Mouse (Mus musculus) stomach, embryonic 16.5 days (tissue): Measurements from ENCODE around the gene Nudt22. TPM values are rescaled to one million over a fixed set of nuclear protein-coding genes. Genes with fewer than 3 reads are reported as not detected.

ENCODE experiments used
- ATAC-seq: fragments of 200-750 bp; cut with Nextera tagmentation; 2 replicates; pipeline ENCODE4 v1.8.0; 2017; ENCODE audit warnings: moderate number of reproducible peaks, moderate TSS enrichment; ENCODE audit not compliant: insufficient read depth, low FRiP score
- H3K27ac ChIP-seq: fragments of 300-500 bp; sonication (generic); 2 replicates; pipeline ENCODE4 v1.5.1; 2014; ENCODE audit warnings: low read length
- H3K27me3 ChIP-seq: fragments of 300-500 bp; sonication (generic); 2 replicates; pipeline ENCODE4 v1.6.1; 2014; ENCODE audit warnings: low read length, control low read depth, mixed read lengths; ENCODE audit not compliant: control insufficient read depth, insufficient read depth
- H3K36me3 ChIP-seq: fragments of 300-500 bp; sonication (generic); 2 replicates; pipeline ENCODE4 v1.6.1; 2014; ENCODE audit warnings: low read length; ENCODE audit not compliant: control insufficient read depth, insufficient read depth
- H3K4me1 ChIP-seq: fragments of 300-500 bp; sonication (generic); 2 replicates; pipeline ENCODE4 v1.6.1; 2014; ENCODE audit warnings: low read length, control low read depth, mixed read lengths; ENCODE audit not compliant: control insufficient read depth, insufficient read depth
- H3K4me2 ChIP-seq: fragments of 300-500 bp; sonication (generic); 2 replicates; pipeline ENCODE4 v1.6.1; 2014; ENCODE audit warnings: low read depth, low read length, mixed read lengths
- H3K4me3 ChIP-seq: fragments of 300-500 bp; sonication (generic); replicated peaks from 2 replicates; pipeline ENCODE4 v1.5.1; 2014; ENCODE audit warnings: mild to moderate bottlenecking, low read length
- H3K9ac ChIP-seq: fragments of 300-500 bp; sonication (generic); 2 replicates; pipeline ENCODE4 v1.6.1; 2014; ENCODE audit warnings: low read length
- H3K9me3 ChIP-seq: fragments of 300-500 bp; sonication (generic); replicated peaks from 2 replicates; pipeline ENCODE4 v1.6.1; 2016; ENCODE audit warnings: low read length, control low read depth; ENCODE audit not compliant: control insufficient read depth
- WGBS: fragments of 180-500 bp; shearing (Covaris S2); extraction: QIAGEN DNeasy Blood & Tissue Kit; methylation state at CpG from one replicate; pipeline ENCODE4 v1.1.7; 2014; 5-methylcytosine and 5-hydroxymethylcytosine counted together
- polyA plus RNA-seq: library from polyadenylated mRNA; unstranded; fragments of >200 nt; fragmentation: Nextera tagmentation; extraction: Ambion mirVana; gene quantifications from 2 replicates; pipeline ENCODE4 v1.2.1, GENCODE M21; 2015

Gene Nudt22
- polyA plus RNA-seq, 1 experiment from 2014 or later, result 26.6 TPM

- no peak overlapping the region for H3K4me2 ChIP-seq
- peaks cover under 1% of the 10 kb centered on the region; the same call in 1 of the 2 replicates for H3K36me3 ChIP-seq
- no peak overlapping the region for H3K27ac ChIP-seq
- no peaks in the 10 kb centered on the region for H3K27me3 ChIP-seq
- no peak overlapping the region for H3K9ac ChIP-seq
- H3K4me3 ChIP-seq, result no peak overlapping the region
- 85% methylated on average over 6 of the region's 6 CpGs for WGBS
- ATAC-seq, result no peak
- H3K9me3 ChIP-seq, result no peaks in the 10 kb centered on the region
- peaks cover 41% of the 10 kb centered on the region for H3K4me1 ChIP-seq
These were observed 5.2 kb downstream of the Nudt22 start for GRCm38 (mm10) chr19:6990712-6991111.

GRCm38 (mm10) chr19:6989251-6989650 is 6.7 kb downstream of the Nudt22 start:
- Histone ChIP-seq H3K4me2 (no peak overlapping the region), H3K4me1 (peaks cover 29% of the 10 kb centered on the region), H3K36me3 (peaks cover 11% of the 10 kb centered on the region), H3K27me3 (no peaks in the 10 kb centered on the region), H3K9ac (peak overlapping the region; percentile 1; the same call in 1 of the 2 replicates), H3K9me3 (no peaks in the 10 kb centered on the region), H3K4me3 (no peak overlapping the region), H3K27ac (no peak overlapping the region)
- no peak for ATAC-seq
- WGBS, result 83% methylated on average over 8 of the region's 8 CpGs

DNA sequence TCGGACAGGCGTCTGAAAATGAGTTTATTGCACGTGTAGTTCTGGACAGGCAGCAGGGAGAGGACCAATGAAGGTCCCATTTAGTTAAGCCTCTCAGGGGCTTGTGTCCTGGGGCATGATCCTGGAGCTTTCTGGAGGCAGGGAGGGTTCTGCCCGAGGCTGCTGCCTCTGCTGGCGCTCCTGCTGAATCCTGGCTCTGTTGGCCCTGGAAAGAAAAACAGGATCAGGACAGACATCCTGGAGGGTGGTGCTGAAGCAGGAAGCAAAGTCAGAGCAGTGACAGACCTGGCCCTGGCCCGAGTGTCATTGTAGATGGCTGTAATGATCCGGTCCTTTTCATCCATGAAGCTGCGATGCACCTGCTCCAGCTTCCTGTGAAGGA is 8.0 kb downstream of the Nudt22 start:
- Histone ChIP-seq H3K27ac (peak overlapping the region; percentile 82), H3K36me3 (peaks cover 11% of the 10 kb centered on the region), H3K27me3 (no peaks in the 10 kb centered on the region), H3K4me2 (peak overlapping the region; percentile 94), H3K4me1 (peaks cover 25% of the 10 kb centered on the region), H3K9me3 (no peaks in the 10 kb centered on the region), H3K4me3 (peak overlapping the region; percentile 88), H3K9ac (peak overlapping the region; percentile 98)
- 4% methylated on average over 8 of the region's 8 CpGs for WGBS
- ATAC-seq, result no peak

DNA sequence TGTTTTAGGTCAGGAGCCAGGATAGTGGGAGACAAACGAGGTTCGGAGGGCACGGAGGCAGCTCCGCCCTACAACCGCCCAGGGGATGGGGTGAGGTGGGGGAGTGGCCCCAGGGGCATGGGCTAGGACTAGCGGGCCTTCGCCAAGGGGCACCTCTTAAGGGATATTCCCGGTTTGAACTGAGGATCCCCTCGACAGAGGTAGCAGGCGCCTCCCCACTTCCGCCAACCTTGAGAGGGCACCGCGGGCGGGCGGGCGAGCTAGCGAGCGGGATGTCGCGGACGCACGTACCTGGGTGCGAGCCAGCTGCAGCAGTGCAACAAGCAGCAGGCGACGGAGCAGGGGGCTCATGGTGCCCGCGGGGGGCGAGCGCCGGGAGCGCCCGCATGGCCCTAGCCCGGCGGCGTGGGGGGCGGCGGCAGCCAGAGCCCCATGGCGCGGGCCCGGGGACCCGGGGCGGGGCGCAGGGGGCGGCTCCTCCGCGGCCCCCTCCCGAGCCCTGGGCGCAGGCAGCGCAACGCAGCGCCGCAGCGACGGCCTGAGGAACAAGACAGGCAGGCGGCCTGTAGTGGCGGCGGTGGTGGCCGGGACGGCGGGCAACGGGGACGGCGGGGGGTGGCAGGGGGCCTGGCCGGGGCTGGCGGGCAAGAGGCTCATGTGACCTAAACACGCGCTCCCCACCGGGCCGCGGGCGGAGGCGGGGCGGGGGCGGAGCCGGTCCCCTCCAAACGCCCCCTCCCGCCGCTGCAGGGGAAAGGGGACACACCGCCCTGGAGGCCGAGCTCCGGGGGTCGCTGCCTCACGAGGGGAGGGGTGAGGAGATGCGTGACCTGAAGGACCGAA is 8.6 kb downstream of the Nudt22 start, which contains the start of gene Vegfb:
Vegfb (minus strand) TSS at position 591 of the 843 bp plus-strand sequence.
- Histone ChIP-seq H3K27ac (peak within 1 kb of the TSS; percentile 82), H3K4me2 (peak within 1 kb of the TSS; percentile 94), H3K4me3 (peak within 1 kb of the TSS; percentile 88), H3K36me3 (peaks cover 11% of the 10 kb centered on the region), H3K9me3 (no peaks in the 10 kb centered on the region), H3K9ac (peak within 1 kb of the TSS; percentile 98), H3K27me3 (no peaks in the 10 kb centered on the region), H3K4me1 (peaks cover 22% of the 10 kb centered on the region)
- under 1% methylated on average over 73 of the region's 85 CpGs for WGBS
- peak; percentile 56 for ATAC-seq

DNA sequence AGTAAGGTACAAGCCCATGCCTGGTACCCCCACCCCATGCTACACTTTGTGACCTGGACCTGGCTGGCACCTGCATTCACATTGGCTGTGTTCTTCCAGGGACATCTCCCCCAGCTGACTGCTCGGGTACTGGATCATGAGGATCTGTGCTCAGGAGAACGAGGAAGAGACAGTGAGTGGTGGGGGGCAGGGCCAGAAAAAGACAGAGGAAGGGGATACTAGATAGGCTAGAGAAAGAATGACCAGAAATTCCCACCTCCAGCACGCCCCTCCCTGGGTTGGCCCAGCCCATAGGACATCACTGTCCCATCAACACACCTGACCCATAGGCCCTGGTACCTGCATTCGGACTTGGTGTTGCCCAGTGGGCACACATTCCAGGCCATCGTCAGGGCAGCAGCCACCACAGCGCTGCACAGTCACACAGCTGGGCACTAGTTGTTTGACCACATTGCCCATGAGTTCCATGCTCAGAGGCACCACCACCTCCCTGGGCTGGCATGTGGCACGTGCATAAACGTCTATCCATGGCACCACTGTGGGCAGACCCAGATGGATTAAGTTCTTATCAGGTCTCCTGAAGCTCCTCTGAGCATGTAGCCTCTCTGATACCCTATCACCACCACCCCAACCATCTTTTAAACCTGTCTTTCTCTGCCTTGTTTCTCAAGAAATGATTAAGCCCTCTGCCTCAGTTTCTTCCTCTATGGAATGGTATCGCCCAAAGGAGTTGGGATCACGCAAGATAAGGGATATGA is 9.8 kb downstream of the Nudt22 start:
- H3K27ac ChIP-seq, result no peak overlapping the region
- no peaks in the 10 kb centered on the region for H3K9me3 ChIP-seq
- peak overlapping the region; percentile 94 for H3K4me2 ChIP-seq
- no peak for ATAC-seq
- peaks cover 23% of the 10 kb centered on the region for H3K4me1 ChIP-seq
- whole genome bisulfite sequencing, result 77% methylated on average over 10 of the region's 10 CpGs
- peak overlapping the region; percentile 88 for H3K4me3 ChIP-seq
- H3K27me3 ChIP-seq, result no peaks in the 10 kb centered on the region
- peaks cover 11% of the 10 kb centered on the region for H3K36me3 ChIP-seq
- H3K9ac ChIP-seq, result peak overlapping the region; percentile 98

DNA sequence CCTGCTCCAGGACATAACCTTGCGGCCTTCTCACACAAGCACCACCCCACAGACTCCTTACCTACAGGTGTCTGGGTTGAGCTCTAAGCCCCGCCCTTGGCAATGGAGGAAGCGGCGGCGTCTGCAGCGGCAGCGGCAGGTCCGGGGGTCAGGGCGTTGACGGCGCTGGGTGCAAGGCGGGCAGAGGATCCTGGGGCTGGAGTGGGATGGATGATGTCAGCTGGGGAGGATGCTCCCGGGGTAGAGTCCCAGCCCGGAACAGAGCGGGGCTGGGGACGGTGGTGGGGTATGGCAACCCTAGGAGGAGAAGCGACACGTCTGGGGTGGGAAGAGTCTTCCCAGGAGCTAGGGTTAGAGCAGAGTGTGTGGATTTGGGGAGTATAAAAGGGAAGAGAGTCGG is 10.6 kb downstream of the Nudt22 start:
- Histone ChIP-seq H3K4me1 (peaks cover 25% of the 10 kb centered on the region), H3K4me3 (no peak overlapping the region), H3K27ac (no peak overlapping the region), H3K27me3 (no peaks in the 10 kb centered on the region), H3K36me3 (peaks cover 11% of the 10 kb centered on the region), H3K9me3 (no peaks in the 10 kb centered on the region), H3K9ac (no peak overlapping the region), H3K4me2 (no peak overlapping the region)
- no peak for ATAC-seq
- 85% methylated on average over 19 of the region's 19 CpGs for WGBS

DNA sequence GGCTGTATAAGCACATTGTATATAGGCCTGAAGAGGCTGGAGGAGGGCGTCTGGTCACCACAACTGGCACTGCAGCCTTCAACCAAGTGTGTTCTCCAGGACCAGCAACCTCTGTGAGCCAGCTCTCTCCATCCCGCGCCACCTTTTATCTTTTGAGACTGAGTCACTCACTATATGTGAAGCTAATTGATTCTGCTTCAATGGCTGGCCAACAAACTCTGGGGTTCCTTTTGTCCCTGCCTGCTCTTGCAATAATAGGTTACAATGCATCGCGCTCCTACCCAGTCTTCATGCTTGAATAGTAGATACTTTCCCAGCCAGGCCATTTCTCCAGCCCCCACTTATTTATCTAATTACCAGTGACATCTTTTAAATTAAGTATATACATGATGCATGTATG is 12.3 kb downstream of the Nudt22 start:
- no peak overlapping the region for H3K9ac ChIP-seq
- H3K36me3 ChIP-seq, result peaks cover 11% of the 10 kb centered on the region
- no peak overlapping the region for H3K4me2 ChIP-seq
- H3K27ac ChIP-seq, result no peak overlapping the region
- ATAC-seq, result no peak
- WGBS, result 93% methylated on average over 5 of the region's 5 CpGs
- no peak overlapping the region for H3K4me3 ChIP-seq
- no peaks in the 10 kb centered on the region for H3K9me3 ChIP-seq
- peaks cover 33% of the 10 kb centered on the region for H3K4me1 ChIP-seq
- no peaks in the 10 kb centered on the region for H3K27me3 ChIP-seq

DNA sequence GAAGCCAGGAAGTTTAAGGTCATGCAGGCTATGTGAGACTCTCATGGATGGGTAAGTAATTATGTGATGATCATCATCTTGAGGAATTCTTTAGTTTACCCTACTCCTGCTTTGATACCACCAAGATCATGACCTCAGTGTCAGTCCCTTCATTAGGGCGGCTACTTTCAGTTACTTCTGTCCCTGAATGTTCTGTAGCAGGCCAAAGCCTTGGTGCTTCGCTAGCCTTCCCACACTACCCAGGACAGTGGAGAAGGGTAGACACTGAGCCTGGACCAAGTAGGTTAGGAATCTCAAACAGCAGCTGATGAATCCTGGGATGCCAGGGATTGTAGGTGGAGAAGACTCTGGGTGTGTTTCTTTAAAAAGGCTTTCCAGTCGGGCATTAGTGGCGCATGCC is 14.5 kb downstream of the Nudt22 start:
- Histone ChIP-seq H3K4me1 (peaks cover 39% of the 10 kb centered on the region), H3K27me3 (no peaks in the 10 kb centered on the region), H3K27ac (no peak overlapping the region), H3K9me3 (no peaks in the 10 kb centered on the region), H3K9ac (no peak overlapping the region), H3K4me3 (peak overlapping the region; percentile 68; the same call in 1 of the 2 replicates), H3K36me3 (peaks cover 11% of the 10 kb centered on the region), H3K4me2 (peak overlapping the region; percentile 89; the same call in 1 of the 2 replicates)
- ATAC-seq, result no peak
- WGBS, result 84% methylated on average over 4 of the region's 4 CpGs
